13 mouse cellular contexts compared by ENCODE assay signal in genomic region chr3:56751926-56752325, GRCm38 (mm10).
"Had no signal": no experiment of that assay in that cellular context is flagged by ENCODE, and none has a peak within 500 bp of the region (broad histone marks: within the 10 kb centered on the region; RNA-seq: fewer than 3 reads in every experiment).

No protein-coding gene starts in this region.

- DNase-seq: gastrocnemius, adult 2 months; gastrocnemius, postnatal 10 days; gastrocnemius, postnatal 25 days; heart, adult 18-20 months; heart, postnatal 10 days; heart, postnatal 4 days; kidney, adult 18-20 months; kidney, adult 8-10 months; kidney, postnatal 10 days; kidney, postnatal 25 days; kidney, postnatal 4 days; liver; liver, embryonic 13.5 days had no signal
